Mouse (Mus musculus): ENCODE measurements around the gene Nat9.

Gene Nat9

DNA sequence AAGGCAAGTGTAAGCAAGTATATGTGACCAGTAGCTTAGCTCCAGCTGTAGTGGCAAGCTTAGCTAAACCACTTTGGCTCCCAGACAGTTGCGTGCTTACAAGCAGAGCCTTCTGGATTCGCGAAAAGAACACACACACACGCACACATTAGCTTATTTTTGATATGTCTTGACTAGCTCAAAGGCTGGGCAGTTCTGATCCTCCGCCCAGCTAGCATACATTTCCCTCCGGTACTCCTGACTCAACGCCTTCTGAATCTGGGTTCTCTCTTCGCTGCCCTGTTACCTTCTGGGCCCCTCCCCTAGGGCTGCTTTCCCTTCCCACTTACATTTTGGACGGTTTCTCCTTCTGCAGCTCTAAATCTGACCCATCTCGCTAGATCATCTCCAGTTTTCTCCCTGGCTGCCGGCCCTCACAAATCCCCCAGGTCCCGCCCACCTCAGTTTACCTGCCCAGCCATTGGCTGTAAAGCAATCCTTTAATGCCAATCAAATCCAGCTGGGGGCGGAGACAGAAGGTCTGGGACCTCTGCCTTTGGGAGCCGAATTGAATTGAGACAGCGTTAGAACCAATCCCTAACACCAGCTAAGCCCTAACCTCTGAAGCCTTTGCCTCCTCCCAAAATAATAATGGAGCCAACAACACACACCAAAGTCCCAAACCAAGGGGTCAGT, 35.8 kb downstream of the Nat9 start:
- peak; percentile 77 for DNase-seq

DNA sequence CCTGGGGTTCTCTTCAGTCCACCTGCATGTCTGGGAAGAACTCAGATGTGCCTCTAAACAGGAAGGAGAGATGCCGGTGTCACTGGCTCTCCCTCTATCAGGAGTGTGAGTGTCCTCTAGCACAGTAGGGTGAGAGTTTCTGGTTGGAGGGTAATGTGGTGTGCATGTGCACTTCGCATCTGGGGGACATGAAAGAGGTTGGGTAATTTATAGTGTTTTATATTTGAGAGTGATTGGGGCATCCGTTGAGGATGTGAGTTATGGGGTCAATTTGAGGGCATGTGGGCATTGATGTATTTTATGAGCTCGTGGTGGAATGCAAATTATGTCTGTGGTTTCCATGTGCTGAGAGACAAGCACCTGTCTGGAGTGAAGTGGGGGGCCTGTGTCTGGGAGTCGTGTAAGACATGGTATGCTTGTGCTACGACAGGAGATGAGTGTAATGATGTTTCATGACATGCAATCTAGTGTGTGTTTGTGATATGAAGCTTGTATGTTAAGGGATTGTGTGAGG, 36.9 kb downstream of the Nat9 start:
- no peak for DNase-seq

DNA sequence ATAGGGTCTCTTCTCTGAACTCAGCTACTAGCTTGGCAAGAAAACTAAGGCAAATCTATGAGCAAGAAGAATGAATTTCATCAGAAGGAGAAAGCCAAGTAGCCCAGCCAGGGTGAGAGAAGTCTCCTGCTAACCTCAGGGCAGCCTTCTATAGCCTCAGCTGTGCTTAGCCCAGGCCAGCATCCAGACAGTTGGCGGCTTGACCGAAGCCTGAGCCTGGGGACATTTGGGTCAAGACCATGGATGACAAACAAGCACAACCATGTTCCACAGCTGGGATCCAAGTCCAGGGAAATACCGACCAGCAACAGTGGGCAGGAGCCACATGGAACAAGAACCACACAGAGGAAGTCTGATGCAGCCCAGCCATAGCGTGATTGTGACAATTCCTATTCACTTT, 39.8 kb downstream of the Nat9 start:
- no peak for DNase-seq

DNA sequence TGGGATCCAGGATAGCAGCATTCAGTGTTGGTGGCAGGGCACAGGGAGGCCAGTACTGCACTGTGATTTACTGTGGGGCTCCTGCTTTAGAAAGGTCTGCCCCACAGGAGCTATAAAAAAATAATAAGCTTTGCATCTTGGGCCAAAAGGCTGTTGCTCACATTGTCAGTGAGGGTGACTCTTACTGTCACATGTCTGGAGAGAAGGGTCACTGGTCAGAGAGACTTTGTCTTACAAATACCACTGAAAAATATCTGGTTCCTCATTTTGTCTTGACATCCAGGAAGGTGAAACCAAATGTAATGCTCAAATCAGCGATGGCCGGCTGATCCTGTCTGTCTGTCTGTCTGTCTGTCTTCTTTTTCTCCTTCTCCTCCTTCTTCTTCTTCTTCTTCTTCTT, 45.7 kb downstream of the Nat9 start:
- no peak for DNase-seq

DNA sequence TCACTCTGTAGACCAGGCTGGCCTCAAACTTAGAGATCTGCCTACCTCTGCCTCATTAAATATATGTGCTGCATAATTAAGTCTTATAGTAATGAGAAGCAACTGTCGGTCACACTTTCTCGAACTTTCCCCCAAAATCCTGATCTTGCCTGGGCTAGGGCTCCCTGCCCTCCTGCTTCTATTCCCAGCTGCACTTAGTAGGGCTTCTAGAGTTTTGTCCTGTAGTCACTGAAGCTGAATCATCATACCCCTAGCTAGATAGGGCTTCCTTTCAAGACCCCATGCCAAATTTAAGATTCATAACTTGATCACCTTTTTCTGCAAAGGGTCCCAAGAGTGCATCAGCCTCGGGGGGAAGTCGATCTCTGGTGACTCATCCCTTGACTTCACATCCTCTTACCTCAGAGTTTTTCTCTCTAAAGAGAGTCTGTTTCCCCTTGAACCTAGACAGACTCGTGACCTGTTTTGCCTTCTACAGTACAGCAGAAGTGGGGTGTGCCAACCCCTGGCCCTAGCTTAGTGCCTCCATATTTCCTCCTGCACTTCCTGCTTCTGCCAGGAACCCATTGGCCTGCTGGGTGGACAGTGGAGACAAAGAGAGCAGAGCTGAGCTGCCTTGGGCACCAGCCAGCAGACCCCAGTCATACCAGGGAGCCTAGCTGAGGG, 48.9 kb downstream of the Nat9 start:
- DNase-seq: peak; percentile 43

DNA sequence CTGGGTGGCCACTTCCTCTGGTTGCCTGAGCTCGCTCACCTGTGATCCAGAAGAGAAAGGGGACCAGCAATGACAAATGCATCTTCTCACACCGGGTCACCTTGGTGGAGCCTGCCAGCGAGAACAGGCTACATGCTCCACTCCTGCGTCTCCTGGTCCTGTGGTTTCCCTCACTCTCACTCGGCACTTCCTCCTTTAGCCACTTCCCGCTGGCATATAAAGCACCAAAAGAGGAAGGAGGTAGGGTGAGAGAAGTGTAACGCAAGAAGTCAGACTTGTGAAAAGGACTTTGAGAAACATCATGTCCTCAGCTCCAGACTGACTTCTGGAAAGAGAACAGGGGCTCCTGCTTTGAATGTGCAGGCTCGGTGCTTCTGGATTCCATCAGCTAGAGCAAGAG, 53.9 kb downstream of the Nat9 start, which contains the start of gene Cd300lf:
TSS of gene Cd300lf (minus strand) at position 193 of the 400 bp plus-strand sequence.
- DNase-seq: peak; percentile 64

Data from lung, postnatal 36 days (tissue).